Mouse (Mus musculus): ENCODE measurements at regions not wholly inside any gene's neighbourhood (a gene's known extent, or its start where the extent isn't known, plus 50 kb on each side); places are given as distances from the start of the nearest gene placed in this dataset.

DNA sequence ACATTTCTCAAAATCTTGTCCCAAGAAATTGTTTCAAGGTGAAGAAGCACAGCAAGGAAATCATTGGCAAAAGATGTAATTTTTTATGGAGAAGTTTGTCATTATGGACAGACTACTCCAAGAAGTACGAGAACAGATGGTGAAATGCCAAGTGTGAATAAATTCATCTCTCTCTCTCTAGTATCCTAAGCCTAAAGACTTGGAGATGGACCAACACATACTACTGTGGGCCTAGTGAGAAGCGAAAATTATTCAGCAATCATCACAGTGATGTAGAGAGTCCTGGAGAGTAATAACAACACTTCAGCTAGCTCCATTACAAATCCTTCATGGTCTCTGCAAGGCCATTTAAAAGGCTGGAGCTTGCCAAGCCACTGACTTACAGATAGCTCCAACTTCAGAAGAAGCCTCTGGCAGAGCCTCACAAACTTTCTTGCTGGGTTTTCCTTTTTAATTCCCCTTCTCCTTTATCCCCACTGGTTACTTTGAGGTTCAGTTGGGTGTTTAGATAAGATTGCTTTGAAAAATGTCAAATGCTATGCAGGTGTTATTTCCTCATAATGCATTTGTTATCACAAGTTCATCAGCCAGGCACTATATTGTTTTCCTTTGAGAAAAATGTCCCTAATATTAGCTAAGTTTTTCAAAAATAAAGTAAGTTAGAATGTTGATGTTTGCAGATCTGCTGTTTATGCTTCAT, 330.9 kb upstream of the Mgat4c start:
- ATAC-seq (ENCODE audit: low FRiP score): no peak
- H3K9me3 ChIP-seq: no peaks in the 10 kb centered on the region
- WGBS: 76% methylated on average over 2 of the region's 2 CpGs
- no peaks in the 10 kb centered on the region for H3K36me3 ChIP-seq
- no peaks in the 10 kb centered on the region for H3K4me1 ChIP-seq (replicated peaks)
- H3K27ac ChIP-seq: no peak overlapping the region
- no peak overlapping the region for H3K4me3 ChIP-seq
- H3K9ac ChIP-seq: no peak overlapping the region
- H3K27me3 ChIP-seq: no peaks in the 10 kb centered on the region
- no peak overlapping the region for H3K4me2 ChIP-seq

DNA sequence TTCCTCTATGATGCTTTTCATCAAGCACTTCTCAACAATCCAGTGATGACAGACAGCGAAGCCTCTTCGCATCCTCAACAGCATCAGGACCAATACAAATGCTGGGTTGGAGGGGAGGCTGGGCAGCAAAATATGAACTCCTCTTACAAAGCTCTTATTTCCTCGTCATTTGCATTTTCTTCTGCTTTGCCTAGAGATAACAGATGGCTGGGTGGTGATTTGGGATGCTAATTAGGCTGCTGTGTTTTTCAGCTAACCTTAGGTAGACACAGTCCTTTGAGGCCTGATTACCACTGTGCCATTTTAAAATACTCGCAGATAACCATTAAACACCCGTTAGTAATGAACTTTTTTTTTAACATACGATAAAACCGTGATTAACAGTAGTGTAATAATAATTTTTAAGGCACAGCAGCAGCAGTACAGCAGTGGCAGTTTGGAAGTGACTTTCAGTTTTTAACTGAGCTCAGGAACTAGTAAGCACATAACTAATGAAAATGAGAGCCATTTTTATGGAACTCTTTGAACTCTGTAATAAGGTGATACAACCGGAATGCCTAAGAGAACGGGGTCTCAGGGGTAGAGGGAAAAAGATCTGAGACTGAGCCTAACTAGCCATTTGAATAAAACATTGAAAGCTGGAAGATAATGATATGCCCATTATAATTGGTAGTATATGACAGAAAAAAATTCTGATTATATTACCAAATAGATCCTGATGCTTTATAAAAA, 307.3 kb upstream of the Mgat4c start:
- Histone ChIP-seq H3K27me3 (no peaks in the 10 kb centered on the region), H3K9ac (no peak overlapping the region), H3K9me3 (no peaks in the 10 kb centered on the region), H3K4me2 (no peak overlapping the region), H3K36me3 (no peaks in the 10 kb centered on the region), H3K27ac (peak overlapping the region; percentile 76), H3K4me1 (replicated peaks) (peaks cover 8% of the 10 kb centered on the region), H3K4me3 (no peak overlapping the region)
- 49% methylated on average over 9 of the region's 9 CpGs for WGBS
- peak; percentile 93 for ATAC-seq (ENCODE audit: low FRiP score)

DNA sequence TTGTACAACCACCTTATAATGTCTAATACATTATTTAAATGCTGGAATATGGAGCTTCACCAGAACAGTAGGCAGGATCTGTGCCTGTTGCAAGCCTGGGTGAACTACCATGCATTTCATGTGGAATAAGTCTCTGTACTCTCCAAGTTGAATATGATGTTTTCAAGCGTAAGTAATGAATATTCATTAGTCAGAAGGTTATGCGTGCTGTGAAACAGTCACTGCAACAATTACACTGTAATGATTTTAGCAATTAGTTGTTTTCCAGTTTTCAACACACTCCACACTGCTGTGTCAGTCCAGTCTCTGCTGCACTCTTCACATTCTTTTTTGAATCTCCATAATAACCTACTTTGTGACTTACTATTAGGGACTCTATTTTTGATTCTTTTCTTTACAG, 287.9 kb upstream of the Mgat4c start:
- H3K4me3 ChIP-seq: no peak overlapping the region
- ATAC-seq (ENCODE audit: low FRiP score): no peak
- no peaks in the 10 kb centered on the region for H3K27me3 ChIP-seq
- H3K9me3 ChIP-seq: no peaks in the 10 kb centered on the region
- H3K9ac ChIP-seq: no peak overlapping the region
- H3K27ac ChIP-seq: no peak overlapping the region
- H3K4me2 ChIP-seq: no peak overlapping the region
- 52% methylated on average over 2 of the region's 2 CpGs for WGBS
- no peaks in the 10 kb centered on the region for H3K36me3 ChIP-seq
- H3K4me1 ChIP-seq (replicated peaks): no peaks in the 10 kb centered on the region

DNA sequence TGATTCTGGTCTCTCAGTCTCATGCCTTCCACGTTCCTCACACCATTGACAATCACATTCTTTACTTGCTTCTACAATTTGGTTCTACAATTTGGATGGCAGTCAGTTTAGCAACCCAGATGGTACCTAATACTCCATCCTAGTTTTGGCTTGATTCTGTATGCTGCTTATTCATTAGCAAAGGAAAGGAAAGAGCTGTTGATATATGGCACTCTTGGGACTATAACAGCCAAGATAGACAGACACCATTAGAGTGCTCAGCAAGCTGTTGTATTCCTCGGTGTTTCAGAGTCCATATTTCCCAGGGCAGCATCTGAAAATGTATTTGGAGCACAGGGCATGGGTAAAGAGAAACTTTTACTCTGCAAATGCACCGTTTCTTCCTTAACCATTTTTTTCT, 282.1 kb upstream of the Mgat4c start:
- no peak for ATAC-seq (ENCODE audit: low FRiP score)
- WGBS: 77% methylated on average over 3 of the region's 3 CpGs
- H3K4me1 ChIP-seq (replicated peaks): no peaks in the 10 kb centered on the region

DNA sequence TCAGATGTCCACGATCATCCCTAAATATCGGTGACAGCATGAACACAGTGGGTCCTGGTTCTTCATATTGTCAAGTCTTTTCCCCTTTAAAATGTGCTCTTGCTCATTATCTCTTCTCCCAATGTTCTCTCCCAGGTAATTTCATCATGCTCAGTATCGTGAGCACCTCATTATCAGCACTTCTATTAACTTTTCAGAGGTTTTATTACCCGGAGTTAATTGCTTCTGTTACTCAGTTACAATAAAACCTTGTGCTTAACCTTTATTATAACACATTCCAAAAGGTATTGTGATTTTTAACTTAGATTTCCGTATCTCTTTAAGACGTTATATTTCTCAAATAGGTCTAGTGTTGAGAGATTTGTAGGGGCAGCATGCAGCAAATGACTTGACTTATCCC, 266.0 kb upstream of the Mgat4c start:
- 83% methylated on average over 6 of the region's 6 CpGs for WGBS
- H3K9ac ChIP-seq: no peak overlapping the region
- no peak overlapping the region for H3K27ac ChIP-seq
- H3K4me1 ChIP-seq (replicated peaks): no peaks in the 10 kb centered on the region
- H3K36me3 ChIP-seq: no peaks in the 10 kb centered on the region
- H3K4me2 ChIP-seq: no peak overlapping the region
- H3K9me3 ChIP-seq: no peaks in the 10 kb centered on the region
- ATAC-seq (ENCODE audit: low FRiP score): no peak
- no peaks in the 10 kb centered on the region for H3K27me3 ChIP-seq
- no peak overlapping the region for H3K4me3 ChIP-seq

More for the DNA sequence above, 282.1 kb upstream of the Mgat4c start:
- H3K9ac ChIP-seq: no peak overlapping the region
- H3K27ac ChIP-seq: no peak overlapping the region
- H3K4me2 ChIP-seq: no peak overlapping the region
- H3K27me3 ChIP-seq: no peaks in the 10 kb centered on the region
- no peak overlapping the region for H3K4me3 ChIP-seq
- no peaks in the 10 kb centered on the region for H3K36me3 ChIP-seq
- no peaks in the 10 kb centered on the region for H3K9me3 ChIP-seq

DNA sequence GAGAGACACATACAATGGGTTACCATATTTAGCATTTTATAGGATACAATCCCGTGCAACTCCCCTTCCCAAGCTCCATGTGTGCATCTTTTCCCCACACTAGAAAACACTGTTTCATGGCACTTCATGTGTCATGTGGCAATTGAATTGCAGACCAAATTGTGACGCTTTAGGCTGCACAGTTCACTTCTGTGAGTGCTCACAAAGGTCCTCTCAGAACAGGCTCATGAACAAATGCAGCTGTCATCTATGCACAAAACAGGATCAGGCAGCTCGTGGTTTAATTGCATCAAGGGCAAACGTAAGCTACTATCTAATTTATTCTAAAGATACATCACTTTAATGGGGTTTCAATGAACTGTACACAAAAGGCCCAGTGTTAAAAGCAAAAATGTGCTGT, 258.7 kb upstream of the Mgat4c start:
- H3K27me3 ChIP-seq: no peaks in the 10 kb centered on the region
- no peak overlapping the region for H3K4me2 ChIP-seq
- no peak overlapping the region for H3K4me3 ChIP-seq
- 0 out of 2 replicates have a peak, but pooled peaks have one; percentile 36 for ATAC-seq (ENCODE audit: low FRiP score)
- WGBS: 45% methylated on average over 4 of the region's 4 CpGs
- no peak overlapping the region for H3K27ac ChIP-seq
- no peaks in the 10 kb centered on the region for H3K9me3 ChIP-seq
- H3K36me3 ChIP-seq: no peaks in the 10 kb centered on the region
- 0 out of 2 replicates have a peak, but pooled peaks cover 2% of the 10 kb centered on the region for H3K4me1 ChIP-seq (replicated peaks)
- H3K9ac ChIP-seq: no peak overlapping the region
